Mouse (Mus musculus): ENCODE data around the gene Stfa2l1.

GRCm38 (mm10) chr16:36179910-36180309 lies 23.3 kb downstream of the Stfa2l1 start:
- no peak for TF ChIP-seq CTCF (IDR thresholded peaks at IDR 0.05; ENCODE audit: low read depth, low read length)
- TF ChIP-seq POLR2A (IDR thresholded peaks at IDR 0.05; ENCODE audit: borderline replicate concordance, low read depth, low read length) = no peak
